Mouse (Mus musculus) kidney, postnatal 36 days (tissue): ENCODE data around the gene Lrrc73.

Experiments used
- DNase-seq, 2 experiments: peaks; one replicate each; pipeline ENCODE4 v3.0.0; 2021 to 2022; ENCODE audit warnings: mixed read lengths in 2 of 2

The Lrrc73 gene

DNA sequence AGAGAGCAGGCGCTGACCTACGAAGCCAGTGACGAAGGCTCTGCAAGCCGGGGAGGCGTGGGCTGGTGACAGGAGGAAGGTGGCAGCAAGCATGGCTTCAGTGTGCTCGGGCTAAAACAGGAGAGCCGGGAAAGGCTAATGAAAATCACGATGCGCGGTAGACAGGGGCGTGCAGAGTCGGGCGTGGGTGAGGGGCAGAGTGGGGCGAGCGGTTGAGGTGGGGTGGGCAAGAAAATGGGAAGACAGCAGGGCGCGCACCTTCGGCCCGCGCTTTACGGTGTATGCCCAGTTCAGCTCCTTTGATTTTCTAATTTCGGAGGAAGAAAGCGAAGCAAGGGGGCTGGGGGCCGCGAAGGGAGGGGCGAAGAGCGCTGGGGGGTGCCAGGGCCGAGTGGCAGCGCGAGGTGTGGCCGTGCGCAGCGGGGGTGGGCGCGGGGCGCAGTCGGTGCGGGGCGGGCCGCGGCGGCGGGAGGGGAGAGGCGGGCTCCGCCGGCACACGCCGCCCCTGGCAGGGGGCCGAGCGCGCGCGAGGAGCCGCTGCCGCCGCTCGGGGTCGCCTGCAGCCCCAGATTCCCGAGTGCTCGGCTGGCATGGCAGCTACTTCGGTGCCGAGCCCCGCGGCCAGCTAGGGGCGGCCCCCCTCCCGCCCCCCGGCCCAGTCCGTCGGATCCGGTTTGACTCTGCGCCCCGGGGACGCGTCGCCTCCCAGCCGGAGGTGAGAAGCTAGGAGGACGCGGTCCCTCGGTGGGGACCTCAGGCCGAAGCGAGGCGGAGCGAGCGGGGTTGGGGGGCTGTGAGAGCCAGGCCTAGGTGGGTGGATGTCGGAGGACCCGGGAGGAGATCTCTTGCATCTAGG is 44.3 kb downstream of the Lrrc73 start, which contains the start of gene Dlk2:
TSS of gene Dlk2 (plus strand) at position 58 of the 856 bp plus-strand sequence.
- peak in 1 of 2 experiments; percentile 36 for DNase-seq

DNA sequence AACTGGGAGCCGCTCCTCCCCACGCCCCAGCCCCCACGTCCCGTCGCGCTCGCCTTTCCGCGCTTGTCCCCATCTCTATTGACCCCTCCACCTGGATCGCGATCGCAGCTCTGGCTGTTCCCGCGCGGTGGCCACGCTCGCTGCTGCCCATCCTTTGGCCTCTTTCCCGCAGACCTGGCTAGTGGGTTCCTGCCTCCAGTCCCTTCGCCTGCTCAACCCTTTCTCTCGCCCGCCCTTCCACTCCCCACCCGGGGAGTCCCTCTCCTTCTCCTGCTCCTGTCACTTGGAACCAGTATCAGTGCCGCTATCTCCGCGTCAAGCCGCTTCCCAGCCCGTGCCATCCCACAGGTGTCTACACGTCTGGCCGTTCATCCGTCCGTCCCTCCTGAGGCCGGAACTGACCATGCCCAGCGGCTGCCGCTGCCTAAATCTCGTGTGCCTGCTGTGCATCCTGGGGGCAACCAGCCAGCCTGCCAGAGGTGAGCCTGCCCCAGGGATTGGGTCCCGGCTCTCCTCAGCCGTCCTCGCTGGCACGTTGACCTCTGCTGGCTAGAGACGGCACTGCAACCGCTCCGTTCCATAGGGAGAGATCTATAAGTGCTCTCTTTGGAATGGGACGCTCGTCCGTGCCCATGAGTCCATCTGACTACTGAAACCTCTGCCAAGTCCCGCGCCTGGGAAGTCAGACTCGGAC is 45.0 kb downstream of the Lrrc73 start:
- DNase-seq, result peak; percentile 81 to 94

DNA sequence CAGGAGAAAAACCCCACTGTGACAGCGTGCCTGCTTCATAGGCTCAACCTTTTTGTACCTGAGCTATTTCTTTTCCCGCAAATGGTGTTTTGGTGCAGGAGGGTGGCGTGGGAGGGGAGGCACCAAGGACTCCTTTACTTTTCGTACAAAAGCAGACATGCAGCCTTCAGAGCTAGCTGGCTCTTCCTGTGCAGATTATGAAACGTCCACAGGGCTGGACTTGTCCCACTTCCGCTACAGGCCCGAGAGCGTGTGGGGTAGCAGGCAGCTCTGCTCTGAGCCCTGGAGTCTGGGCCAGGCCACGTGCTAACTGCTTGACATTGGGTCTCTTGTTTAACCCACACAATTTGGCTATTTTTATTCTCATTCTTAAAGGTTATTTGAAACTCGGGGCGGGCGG is 48.6 kb downstream of the Lrrc73 start:
- DNase-seq, result peak in 1 of 2 experiments; percentile 22

DNA sequence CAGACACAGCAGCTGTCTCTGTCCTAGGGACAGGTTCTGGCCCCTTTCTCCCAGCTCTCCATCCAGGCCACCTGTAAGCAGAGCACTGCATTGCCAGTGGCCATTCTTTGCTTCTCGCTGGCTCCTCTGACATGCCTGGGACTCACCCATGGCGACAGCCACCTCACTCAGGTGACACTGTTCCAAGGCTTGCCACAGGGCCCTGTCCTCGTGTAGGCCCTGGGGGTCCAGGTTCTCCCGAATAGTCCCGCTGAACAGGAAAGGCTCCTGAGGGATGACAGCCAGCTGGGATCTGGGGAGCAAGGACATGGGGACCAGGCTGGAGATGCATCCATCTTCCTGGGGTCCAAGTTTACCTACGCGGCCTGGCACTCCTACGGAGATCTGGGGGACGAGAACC is 50.9 kb downstream of the Lrrc73 start:
- DNase-seq, result no peak
